Mouse (Mus musculus) ES-E14 (cell line): ENCODE results near the gene Kank2.

Source experiments
- HCFC1 ChIP-seq: IDR thresholded peaks from 2 replicates; pipeline ENCODE4 v1.6.1; 2012; ENCODE audit warnings: low read length, inconsistent platforms, borderline replicate concordance; ENCODE audit not compliant: insufficient read depth
- ZNF384 ChIP-seq: IDR thresholded peaks from 2 replicates; pipeline ENCODE4 v1.6.1; 2012; ENCODE audit warnings: low read depth, low read length, inconsistent platforms

DNA sequence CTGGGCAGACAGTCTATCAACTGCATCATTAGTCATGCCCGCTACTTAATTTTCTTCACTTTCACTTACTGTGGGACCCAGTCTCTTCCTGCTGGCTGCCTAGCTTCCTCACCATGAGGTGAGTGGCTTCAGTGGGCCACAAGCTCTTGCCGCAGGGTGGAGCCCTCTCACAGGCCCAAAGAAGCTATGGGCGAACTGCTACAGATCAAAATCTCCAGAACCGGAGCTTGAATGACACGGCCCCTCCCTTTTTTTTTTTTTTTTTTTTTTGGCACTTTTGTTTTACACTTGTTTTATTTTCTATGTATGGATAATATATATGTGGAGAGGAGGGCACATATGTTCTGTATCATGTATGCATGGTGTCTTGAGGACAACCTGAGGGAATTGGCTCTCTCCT lies 12.6 kb upstream of the Kank2 start:
- TF ChIP-seq HCFC1 (no peak), ZNF384 (peak; percentile 63)
